Mouse (Mus musculus): ENCODE results near the gene Smpd2.

GRCm38 (mm10) chr10:41523386-41523785 is 33.2 kb upstream of the Smpd2 start:
- TF ChIP-seq CTCF (IDR thresholded peaks at IDR 0.05; ENCODE audit: low read depth) (no peak), EP300 (optimal IDR thresholded peaks at IDR 0.05) (no peak)
